Mouse (Mus musculus) ovary, postnatal 14 days (tissue): ENCODE results near the gene Galnt7.

Experiments
- DNase-seq: peaks from one replicate; pipeline ENCODE4 v3.0.0; 2022; ENCODE audit warnings: low spot score

Galnt7 gene

DNA sequence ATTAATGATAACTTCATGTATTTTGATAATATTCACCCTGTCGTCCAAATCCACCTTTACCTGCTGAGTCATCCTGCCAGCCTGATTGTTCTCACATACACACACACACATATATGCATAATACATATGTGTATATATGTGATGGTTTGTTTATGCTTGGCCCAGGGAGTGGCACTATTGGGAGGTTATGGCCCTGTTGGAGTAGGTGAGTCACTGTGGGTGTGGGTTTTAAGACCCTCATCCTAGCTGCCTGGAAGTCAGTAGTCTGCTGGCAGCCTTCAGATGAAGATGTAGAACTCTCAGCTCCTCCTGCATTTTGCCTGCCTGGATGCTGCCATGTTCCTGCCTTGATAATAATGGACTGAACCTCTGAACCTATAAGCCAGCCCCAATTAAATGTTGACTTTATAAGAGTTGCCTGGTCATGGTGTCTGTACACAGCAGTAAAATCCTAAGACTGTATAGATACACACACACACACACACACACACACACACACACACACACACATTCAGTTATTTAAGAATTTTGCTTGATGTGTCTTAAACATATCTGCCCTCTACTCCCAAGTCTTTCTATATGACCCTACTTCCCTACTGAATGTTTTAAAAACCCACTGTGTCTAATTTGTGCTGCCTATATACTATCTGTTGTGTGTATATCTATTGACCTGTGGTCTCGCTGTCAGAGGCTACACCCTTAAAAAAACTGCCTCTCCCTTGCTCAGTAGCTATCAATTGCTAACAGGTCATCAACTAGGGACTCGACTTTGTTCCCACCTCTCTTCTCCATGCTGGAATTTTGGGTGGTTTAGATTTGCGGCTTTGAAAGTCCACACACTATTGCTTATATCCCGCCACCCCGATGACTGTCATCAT is 23.8 kb downstream of the Galnt7 start:
- no peak for DNase-seq

GRCm38 (mm10) chr8:57627946-57628786 is 24.7 kb downstream of the Galnt7 start:
- no peak for DNase-seq

DNA sequence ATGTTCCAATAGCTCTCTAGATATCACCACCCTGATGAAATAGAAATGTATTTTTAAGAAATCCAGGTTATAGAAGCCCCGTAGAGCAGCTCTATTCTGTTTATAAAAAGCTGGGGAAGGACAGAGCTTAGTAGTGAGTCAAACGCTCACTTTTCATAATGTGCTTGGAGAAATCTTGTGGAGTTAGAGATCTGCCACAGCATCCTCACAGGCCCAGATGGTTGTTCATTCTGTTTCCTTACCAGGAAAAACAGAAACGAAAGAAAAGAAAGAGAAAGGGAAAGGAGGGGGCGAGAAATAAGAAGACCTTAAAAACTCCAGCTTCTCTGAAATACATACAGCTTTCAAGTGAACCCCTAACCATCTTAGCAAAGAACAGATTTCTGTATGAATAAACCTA is 28.9 kb downstream of the Galnt7 start:
- DNase-seq: no peak

- no peak for DNase-seq
Observed at GRCm38 (mm10) chr8:57623051-57623450, 29.8 kb downstream of the Galnt7 start.

- DNase-seq: no peak
Observed at GRCm38 (mm10) chr8:57616965-57617364, 35.9 kb downstream of the Galnt7 start.

- no peak for DNase-seq
Observed at GRCm38 (mm10) chr8:57615016-57615657, 37.7 kb downstream of the Galnt7 start.

DNA sequence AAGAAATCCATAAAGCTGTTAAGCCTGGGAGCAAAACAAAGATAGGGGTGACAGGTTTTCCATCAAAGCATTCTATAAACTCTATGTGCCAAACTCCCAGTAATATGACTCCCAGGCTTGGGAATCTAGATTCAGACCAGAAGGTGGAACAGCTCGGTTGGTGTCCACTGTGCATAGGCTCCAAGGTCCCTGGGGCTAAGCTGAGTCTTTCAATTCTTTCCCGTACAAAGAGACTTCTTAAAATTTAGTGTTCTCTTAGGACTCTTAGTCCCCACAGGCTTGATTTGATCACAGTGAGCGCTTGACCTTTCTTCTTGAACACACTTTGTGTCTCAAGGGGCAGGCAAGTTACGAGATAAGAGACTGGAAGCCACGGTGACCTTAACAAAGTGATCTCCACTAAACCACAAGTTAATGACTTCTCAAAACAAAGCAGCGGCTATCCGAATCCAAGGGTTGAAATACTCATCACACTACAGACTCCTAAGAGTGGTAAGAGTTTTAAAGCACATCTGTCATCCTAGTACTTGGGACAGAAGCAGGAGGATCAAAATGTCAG is 41.3 kb downstream of the Galnt7 start:
- DNase-seq: no peak

DNA sequence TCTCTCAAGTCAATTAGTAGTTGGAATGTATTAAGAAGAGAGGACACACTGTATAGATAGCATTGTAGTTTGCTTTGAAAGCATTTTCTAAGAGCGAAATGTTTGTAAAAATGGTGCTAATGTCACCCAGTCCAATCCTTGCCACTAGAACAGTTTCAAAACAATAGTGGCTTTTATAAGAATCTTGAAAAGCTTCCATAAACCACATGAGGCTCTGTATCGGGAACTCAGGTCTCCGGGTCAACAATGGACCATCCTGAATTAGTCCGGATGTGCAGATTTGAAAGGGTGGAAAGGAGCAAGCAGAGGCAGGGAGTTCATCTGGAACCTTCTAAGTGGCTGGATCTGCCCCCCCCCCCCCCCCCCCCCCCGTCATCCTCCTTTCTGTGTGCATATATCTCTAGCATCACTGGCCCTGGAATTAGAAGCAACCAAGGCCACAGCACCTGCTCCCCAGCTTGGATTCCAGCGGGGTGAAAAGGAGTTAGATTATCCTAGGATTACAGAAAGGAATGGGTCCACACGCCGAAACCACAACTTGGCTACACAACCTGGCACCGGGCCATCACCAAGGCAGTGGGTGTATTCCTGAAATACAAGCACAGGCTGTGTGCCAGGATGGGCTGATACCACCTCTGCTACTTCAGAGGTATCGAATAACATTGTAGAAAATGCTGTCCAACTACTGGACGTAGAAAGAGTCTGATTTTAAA is 42.0 kb downstream of the Galnt7 start:
- DNase-seq: peak; percentile 57

GRCm38 (mm10) chr8:57602511-57602910 is 50.3 kb downstream of the Galnt7 start:
- DNase-seq: no peak

GRCm38 (mm10) chr8:57601987-57602418 is 50.8 kb downstream of the Galnt7 start:
- no peak for DNase-seq

DNA sequence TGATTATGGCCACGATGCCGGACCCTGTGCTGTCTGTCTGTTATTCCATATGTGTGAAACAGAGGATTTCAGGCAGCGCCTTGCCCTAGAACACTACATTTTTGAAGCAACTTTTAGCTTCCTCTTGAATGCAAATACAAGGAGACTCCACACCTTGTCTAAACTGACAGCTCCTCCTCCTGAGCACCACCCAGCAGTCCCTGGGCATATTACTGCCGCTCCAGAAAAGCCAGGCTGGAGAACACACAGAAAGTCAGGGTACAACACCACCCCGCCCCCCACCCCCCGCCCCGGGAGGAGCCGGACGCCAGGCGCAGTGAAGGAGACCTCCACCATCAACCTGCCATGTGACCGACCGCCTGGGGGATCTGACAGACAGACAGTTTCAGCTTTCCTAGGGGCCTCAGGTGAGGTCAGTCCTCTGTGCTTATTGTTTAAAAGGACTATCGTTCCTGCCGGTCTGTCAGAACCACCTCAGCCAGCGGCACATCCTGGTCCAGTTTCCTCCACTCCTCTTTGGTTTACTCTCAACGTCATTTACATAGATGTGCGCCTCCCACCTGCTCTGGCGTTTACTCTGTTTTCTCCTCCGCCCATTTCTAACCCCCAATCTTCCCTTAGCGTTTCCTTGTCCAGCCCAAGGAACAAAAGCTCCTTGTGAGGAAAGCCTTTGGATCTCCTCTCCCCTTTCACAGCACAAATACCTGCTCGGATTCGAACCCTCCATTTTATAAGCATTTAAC is 52.8 kb downstream of the Galnt7 start:
- DNase-seq: no peak

DNA sequence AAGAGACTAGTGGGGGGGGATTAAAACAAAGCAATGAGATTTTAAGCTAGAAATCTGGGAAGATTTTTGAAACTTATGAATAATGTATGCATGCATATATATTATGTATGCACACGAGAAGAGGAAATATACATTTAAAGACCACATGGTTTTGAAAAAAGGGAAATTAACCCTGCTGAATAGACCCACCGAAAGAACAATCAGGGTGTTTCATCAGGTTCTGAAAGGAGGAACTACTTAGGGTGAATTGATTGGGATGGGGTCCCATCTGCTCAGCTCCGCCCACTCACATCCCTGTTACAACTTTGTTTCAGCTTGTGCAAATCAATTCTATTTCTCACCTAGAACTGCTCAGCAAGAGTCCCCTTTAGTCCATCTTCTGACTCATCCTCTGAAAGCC is 57.0 kb downstream of the Galnt7 start:
- no peak for DNase-seq

GRCm38 (mm10) chr8:57594175-57594885 is 58.5 kb downstream of the Galnt7 start:
- no peak for DNase-seq

GRCm38 (mm10) chr8:57592604-57593003 is 60.2 kb downstream of the Galnt7 start:
- no peak for DNase-seq

GRCm38 (mm10) chr8:57591681-57592080 is 61.2 kb downstream of the Galnt7 start:
- DNase-seq: no peak

DNA sequence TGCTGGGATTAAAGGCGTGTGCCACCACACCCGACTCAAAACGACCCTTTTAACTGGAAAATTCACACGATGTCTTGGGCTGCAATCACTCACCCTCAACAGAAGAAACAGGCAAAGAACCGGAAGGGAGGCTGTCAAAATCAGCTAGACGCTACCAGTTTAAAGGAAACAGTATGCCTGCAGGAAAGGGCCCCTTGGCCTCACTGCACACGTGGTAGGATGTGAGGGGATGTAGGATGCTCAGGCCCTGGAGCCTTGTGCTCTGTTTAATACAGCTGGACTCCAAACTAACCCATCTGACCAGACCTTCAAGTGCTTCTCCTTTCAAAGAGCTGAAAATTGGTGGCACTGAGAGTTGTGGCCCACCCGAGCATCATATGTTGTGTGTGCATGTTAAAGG is 62.8 kb downstream of the Galnt7 start:
- no peak for DNase-seq

- DNase-seq: no peak
Observed at GRCm38 (mm10) chr8:57589176-57589575, 63.7 kb downstream of the Galnt7 start.

- no peak for DNase-seq
Observed at GRCm38 (mm10) chr8:57588604-57589003, 64.2 kb downstream of the Galnt7 start.

GRCm38 (mm10) chr8:57586667-57587066 is 66.2 kb downstream of the Galnt7 start:
- no peak for DNase-seq

- no peak for DNase-seq
Observed at GRCm38 (mm10) chr8:57585831-57586230, 67.0 kb downstream of the Galnt7 start.
